Mouse (Mus musculus): ENCODE measurements around the gene Atf7.
A peak's percentile ranks its signal among the peaks of the same experiment; 100 is the strongest.

Atf7 gene

DNA sequence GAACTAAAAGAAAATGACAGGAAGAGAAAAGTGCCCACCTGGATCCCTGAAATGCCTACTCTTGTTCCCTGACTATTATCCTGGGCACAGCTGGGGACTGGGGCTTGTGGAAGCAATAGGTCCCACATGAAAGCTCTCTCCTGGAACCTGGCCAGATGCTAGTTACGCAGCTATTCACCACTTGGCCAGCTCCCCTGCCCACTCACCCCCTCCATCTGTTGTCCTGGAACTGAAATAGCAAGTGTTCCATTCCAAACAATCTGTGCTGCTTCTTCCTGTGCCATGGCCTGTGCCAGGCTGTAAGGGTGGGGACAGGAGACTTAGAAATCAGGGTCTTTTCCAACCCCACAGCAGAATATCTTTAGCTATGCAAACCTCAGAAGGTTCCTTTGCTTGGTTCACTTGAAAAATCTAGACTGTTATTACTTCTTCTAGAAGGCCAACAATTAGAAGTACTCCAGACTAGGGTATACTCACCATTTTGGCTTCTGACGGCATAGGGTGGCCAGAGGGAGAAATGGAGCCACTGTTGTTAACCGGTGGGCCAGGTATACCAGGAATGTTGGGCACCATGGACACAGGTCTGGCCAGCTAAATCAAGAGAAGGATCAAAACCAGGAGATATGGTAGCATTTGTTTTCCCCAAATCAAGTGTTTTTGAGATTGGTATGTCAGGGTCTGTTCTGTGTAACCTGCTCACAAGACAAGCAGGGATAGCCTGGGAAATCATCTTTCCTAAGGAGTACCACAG, 78.4 kb downstream of the Atf7 start:
- peak; percentile 99 for DNase-seq

DNA sequence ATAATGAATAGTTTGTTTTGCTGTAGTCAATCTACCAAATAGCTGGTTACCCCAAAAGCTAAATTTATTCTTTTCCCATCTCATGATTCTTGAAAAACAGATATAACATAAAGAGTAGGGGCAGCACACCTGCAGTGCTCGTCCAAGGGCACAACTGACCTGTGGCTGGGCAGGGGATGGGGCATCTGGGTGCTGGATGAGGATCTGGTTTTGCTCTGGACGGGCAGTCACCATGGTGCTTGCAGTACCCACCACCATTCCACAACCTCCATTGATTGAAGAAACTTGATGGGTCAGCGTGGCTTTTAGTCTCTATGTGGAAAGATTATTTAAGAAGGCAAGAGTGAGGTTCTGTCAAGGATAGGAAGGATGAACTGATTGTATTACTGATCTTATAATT, 79.0 kb downstream of the Atf7 start:
- DNase-seq: no peak

DNA sequence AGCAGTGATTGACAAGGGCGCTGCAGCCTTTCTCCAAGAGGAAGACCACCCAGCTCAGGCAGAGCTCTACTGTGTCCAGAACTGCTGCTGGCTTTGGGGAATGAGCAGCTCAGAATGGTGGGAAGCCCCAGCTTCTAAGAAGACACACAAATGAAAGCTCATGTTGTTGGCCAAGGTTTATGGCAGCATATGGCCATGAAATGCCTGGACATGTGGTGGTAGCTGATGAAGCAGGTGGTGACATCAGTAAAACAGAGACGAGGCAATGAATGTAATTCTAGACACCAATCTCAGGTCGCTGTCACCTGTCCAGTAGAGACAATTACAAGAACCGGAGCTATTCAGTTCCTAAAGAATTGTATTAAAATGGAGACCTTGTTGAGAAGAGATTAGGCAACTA, 80.5 kb downstream of the Atf7 start:
- peak; percentile 76 to 91 for DNase-seq

DNA sequence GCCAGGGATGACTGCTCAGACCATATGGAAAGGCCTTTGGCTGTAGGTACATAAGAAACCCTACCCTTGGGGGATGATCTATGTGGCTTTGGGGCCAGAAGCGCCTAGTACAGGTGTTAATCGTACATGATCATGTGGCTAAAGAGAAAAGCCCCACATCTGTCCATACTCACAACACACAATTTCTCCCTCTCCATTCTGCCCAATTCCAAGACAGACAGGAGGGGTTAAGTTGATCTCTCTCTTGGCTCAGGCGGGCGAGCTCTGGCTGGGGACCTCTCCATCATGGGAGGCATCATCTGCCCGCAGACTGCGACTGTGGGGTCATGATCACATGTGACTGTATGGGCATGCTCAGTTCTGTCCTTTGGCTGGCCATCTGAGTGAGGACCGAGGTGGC, 91.3 kb downstream of the Atf7 start:
- no peak for DNase-seq

- DNase-seq: peak in 1 of 2 experiments; percentile 69
Measured at GRCm38 (mm10) chr15:102532106-102532900, 93.0 kb downstream of the Atf7 start.

DNA sequence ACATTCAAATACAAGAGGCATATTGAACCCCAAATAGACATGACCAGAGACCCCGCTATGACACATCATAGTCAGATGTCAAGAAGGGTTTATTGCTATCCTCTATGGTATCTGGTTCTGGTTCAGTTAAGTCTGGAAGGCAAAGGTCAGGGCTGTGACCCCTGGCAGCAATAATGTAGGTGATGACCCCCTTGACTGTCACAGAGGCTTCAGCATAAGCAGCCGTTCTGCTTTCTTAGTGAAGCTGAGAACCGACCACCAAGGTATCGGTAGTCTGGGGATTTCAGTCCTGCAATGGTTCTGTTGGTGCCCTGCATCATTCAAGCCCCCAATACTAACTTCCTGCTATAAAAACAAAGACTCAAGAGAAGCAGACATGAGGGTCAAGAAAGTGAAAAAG, 93.7 kb downstream of the Atf7 start:
- no peak for DNase-seq

GRCm38 (mm10) chr15:102530566-102530965, 94.7 kb downstream of the Atf7 start:
- no peak for DNase-seq

- no peak for DNase-seq
Measured at GRCm38 (mm10) chr15:102528396-102528795, 96.9 kb downstream of the Atf7 start.

- DNase-seq: peak; percentile 53 to 68
Measured at GRCm38 (mm10) chr15:102527936-102528335, 97.3 kb downstream of the Atf7 start.

GRCm38 (mm10) chr15:102526111-102527002, 98.9 kb downstream of the Atf7 start:
- no peak for DNase-seq

GRCm38 (mm10) chr15:102524892-102525485, 100.3 kb downstream of the Atf7 start, which contains the start of gene Npff:
Gene Npff, minus strand, starts transcription at chr15:102524942.
- peak; percentile 91 for DNase-seq

DNA sequence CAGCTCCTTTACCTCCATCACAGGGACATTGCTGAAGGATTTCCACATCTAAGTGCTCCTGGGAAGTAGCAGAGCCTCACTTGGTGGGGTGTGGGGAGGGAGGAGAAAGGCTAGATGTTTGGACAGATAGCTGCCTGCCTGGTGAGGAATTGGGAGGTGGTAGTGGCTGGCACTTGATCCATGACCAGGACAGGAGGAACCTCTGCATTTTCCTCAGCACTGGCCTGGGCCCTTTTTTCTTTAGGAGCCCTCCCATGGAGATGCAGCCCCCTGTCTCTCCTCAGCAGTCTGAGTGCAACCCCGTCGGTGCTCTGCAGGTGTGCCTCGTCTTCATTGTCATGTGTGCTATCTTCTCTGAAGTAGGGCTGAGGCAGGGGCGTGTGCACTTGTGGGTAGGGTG, 103.8 kb downstream of the Atf7 start:
- no peak for DNase-seq

- DNase-seq: peak in 1 of 2 experiments; percentile 46
Measured at GRCm38 (mm10) chr15:102520416-102520815, 104.8 kb downstream of the Atf7 start.

DNA sequence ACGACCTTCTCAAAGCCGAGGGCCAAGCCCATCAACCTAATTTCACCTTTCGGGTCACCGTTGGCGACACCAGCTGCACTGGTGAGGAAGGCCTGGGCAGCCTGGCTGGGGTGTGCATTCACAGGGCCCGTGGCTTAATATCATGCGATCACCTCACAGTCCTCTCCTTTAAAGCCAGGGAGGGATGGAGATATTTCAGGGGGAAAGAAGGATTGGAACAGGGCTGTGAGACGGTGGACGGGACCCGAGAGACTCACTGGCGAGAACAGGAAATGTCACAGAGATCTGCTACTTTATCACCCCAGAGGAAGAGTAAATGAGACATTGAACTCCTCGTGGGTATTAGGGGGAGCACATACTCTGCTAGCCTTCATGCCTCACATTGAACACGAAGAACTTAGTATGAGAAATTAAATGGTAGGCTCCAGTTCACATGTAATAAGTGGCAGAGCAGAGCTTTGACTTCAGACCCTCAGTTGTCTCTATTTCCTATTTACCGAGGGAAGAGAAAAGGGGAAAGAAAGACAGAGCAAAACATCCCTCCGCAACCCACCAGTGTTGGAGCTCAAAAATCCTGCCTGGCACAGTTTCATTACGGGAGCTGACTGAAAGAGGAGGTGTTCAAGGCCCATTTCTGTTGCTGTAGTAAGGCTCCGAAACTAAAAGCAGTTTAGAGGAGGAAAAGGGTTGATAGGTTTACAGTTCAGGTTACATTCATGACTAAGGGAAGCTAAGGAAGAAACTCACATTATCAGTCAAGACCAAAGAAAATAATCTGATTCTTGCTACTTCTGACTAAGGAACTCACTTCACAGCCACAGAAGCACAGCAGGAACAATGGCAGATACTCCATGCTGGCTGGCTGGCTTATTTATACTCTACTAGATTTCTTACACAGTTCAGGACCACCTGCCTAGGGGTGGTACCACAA, 105.8 kb downstream of the Atf7 start:
- peak in 1 of 2 experiments; percentile 47 for DNase-seq

GRCm38 (mm10) chr15:102518859-102519201, 106.4 kb downstream of the Atf7 start:
- DNase-seq: no peak

GRCm38 (mm10) chr15:102517976-102518858, 107.0 kb downstream of the Atf7 start, which contains the start of gene Tarbp2:
Gene Tarbp2, plus strand, starts transcription at chr15:102518192.
- peak; percentile 99 for DNase-seq

DNA sequence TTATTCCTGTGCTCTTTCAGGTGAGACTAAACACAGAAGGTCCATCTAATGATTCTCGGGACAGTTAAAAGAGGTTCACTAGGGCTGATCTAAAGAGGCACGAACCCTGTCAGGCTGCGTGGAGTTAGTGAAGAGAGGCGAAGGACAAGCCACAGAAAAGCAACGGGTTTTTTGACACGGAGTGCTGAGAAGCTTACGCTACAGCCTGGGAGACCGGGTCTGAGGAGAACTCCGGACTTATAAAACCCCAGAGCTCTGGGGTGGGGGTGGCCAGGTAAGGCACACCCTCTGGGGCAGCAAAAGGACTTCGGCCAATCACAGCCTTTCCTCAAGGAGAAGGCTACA, 107.7 kb downstream of the Atf7 start:
- no peak for DNase-seq

GRCm38 (mm10) chr15:102516728-102517404, 108.4 kb downstream of the Atf7 start, which contains the start of gene Map3k12:
Gene Map3k12, minus strand, starts transcription at chr15:102517064.
- peak; percentile 89 to 92 for DNase-seq

DNA sequence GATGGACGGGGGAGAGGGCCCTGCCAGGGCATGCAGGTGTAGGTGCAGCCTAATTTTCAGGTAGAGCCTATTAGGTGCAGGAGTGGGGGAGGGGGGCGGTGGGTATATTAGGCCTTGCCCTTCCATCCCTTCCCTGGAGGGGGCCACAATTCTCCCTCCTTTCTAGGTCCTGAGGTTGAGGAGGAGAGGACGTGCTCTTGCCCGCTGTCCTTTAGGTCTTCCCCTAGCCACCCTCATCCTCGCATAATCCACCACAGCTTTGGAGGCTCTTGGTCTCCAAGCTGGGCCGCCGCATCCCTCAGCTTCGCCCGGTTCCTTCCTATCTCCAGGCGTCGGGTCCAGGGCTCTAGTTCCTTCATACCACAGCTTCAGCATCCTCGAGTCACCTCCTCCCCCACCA, 109.0 kb downstream of the Atf7 start:
- DNase-seq: peak; percentile 75 to 90

- DNase-seq: peak in 1 of 2 experiments; percentile 60
Measured at GRCm38 (mm10) chr15:102515791-102516190, 109.5 kb downstream of the Atf7 start.
